Mouse (Mus musculus): Measurements from ENCODE around the gene Trex1.

The Trex1 gene

DNA sequence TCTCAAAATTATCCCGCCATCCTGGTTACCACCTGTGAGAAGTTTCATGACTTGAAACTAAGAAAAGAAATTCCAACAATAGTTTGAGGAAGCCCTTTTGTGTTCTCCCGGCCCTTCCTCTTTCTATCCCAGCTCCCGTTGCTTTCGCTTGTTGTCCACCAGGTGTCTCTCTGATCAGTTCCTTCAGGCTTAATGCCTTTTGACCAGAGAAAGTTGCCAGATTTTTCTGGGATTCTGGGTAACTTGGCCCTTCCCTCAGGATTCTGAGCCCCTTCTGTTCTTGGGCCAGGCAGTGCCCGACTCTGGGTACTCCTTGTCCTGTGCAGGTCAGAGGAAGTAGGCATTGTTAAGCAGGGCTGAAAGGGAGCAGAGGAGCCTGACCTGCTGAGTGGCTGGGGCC is 28.5 kb upstream of the Trex1 start:
- DNase-seq (ENCODE audit: low spot score), result peak; percentile 55

- peak; percentile 35 for DNase-seq (ENCODE audit: low spot score)
Measured at GRCm38 (mm10) chr9:109084922-109085321, 25.4 kb upstream of the Trex1 start.

- DNase-seq (ENCODE audit: low spot score), result peak; percentile 79
Measured at GRCm38 (mm10) chr9:109082124-109082800, 22.7 kb upstream of the Trex1 start, which contains the start of the genes Ccdc51 and Tma7. Gene Ccdc51, plus strand, starts transcription at chr9:109082493. Gene Tma7, minus strand, starts transcription at chr9:109082587.

DNA sequence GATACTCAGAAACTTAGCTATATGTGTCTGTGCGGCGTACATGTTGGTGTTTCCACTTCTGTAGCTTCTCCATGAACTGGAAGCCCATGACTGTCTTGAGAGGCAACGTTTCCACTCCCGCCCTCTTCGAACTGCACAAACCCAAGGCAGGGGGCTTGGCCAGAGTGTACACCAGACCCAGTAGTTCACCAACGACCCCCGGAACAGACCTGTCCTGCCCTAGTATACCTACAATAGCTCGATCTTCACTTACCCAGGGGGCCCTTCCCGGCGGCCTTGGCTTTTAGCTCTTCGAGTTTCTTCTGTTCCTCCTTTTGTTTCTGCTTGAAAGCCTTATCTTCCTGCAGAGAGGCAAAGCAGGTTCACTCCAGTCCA is 22.2 kb upstream of the Trex1 start:
- no peak for DNase-seq (ENCODE audit: low spot score)

- no peak for DNase-seq (ENCODE audit: low spot score)
Measured at GRCm38 (mm10) chr9:109080516-109080915, 21.0 kb upstream of the Trex1 start.

DNA sequence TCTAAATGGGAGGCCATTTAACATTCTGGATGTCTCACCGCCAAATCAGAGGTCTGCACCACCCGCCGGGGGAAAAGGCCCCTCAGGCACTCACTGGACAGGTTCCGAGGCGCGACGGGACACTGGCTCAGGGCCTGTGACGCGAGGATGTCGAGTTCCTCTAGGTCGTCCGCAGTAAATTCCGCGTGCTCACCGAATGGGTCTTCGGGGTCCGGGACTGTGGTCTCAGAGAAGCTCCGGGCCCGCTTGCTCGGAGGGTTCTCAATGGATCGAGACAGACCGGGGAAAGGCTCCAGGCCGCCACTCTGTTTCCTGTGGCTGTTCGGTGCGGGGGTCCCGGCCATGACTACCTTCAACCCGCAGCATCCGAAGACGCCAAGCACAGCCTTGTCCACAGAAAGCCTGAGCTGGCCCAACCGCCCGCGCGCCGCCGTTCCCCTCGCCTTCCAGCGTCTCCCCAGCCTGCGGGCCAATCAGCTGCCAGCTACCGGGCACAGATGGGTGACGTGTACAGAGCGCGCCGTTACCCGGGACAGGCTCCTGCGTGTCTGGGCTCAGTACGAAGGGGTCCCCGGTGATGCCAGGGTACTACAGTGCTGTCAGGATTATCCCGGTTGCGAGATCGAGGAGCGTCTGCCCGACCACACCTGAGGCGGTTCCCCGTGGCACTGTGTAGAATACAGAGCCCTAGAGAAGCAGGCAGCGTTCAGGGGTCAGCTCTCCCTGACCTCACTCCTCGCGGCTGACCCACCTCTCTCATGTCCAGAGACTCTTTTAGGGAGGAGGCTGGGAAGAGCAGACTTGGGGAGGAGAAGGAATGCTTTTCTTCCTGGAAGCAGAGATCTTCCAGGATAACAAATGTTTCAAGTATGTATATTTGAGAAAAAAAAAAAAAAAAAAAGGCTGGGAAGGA is 14.4 kb upstream of the Trex1 start, which contains the start of gene Atrip:
Gene Atrip (minus strand): TSS at position 464 of the 913 bp plus-strand sequence.
- DNase-seq (ENCODE audit: low spot score), result peak; percentile 81

- no peak for DNase-seq (ENCODE audit: low spot score)
Measured at GRCm38 (mm10) chr9:109068095-109068735, 8.7 kb upstream of the Trex1 start.

- DNase-seq (ENCODE audit: low spot score), result no peak
Measured at GRCm38 (mm10) chr9:109060898-109061295, 1.4 kb upstream of the Trex1 start.

DNA sequence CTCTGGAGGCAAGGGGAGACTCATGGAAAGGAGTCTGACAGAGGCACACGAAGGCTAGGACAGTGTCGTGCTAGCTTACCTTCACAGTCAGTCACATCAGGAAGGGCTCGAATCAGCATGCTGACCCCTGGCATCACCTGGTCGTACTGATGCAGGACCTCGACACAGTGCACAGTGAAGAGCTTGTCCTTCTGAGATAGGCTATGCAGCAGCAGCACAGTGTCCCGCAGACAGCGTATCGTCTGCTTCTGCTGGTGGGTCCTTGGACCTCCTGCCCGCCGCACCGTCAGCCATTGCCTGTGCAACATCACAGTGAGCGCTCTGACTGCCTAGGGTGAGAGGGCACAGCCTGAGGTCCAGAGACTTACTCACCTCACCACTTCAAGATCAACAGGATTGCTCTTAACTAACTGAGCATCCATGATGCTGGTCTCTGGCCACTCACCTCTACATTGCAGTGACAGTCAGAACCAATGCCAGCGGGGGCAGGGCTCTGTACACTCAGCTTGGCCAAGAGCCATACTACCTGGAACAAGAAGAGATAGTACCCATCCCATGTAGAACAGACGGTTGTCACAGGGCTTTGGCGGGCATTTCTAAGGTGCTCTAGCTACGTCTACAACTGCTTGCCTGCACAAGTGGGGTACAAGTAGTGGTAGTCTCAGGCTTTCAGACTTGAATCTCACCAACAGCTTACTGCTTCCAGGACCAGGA is 807 bp upstream of the Trex1 start:
- no peak for DNase-seq (ENCODE audit: low spot score)

DNA sequence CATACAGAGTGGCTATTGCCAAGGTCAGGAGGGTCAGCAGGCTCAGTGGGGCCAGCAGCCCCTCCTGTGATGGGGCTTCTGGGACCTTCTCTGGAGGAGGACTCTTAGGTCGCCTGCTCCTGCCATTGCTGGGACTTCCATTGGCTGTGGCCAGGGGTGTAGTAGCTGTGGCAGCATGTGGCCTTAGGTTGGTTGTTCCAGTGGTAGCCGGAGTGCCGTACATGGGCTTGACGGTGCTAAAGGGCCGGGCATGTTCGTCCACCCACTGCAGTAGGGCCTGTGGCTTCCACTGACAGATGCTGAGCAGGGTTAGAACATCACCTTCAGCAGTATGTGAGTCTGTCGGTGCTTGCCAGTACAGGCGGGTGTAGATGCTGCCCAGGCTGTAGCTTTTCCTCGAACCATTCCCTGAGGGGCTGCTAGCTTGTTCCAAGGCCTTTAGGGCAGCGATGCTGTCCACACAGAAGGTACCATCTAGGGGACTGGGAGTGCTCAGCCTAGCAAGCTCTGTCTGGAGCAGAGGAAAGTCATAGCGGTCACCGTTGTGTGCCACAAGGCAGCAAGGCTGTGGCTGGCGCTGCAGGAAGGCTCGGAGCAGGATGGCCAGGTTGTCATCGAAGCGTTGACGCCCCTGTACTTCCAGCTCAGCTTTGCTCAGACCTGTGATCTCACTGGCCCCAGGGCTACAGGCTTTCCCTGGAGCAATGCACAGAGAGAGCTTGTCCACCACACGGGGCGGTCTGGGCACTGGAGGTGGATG is 1.3 kb downstream of the Trex1 start:
- DNase-seq (ENCODE audit: low spot score), result no peak

DNA sequence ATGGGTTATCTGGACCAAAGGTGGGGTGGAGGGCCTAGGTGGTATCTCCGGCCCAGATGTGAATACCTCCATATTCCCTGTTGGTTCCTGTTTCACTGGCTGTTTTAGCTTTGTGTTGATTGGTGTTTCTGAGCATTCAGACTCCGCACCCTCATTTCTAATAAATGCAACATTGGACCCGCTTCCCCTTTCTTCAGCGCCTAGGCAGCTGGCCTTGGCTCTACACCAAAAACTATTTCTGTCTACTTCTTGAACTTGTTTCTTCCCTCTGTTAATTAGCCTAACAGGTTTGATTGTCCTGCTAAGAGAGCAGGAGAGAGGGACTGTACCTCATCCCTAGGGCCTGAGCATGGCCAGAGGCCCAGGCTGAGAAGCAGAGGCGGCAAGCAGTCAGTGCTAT is 2.0 kb downstream of the Trex1 start:
- no peak for DNase-seq (ENCODE audit: low spot score)

DNA sequence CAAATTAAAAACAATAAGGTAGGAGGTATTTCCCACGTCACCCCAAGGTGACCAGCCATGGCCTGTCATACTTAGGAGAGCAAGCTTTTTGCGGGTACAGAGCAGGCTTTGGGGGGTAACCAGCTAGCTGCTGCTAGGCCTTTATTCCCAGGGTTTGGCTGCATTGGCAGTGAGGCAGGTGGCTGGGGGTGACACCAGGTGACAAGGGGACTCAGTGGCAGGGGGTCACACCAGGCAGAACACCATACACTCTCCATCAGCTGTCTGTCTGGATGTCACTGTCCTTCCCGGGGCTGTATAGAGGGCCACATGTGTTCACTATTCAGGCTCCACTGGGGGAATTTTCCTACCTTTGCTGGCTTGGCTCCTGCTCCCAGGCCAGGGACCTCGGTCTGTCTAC is 2.6 kb downstream of the Trex1 start:
- DNase-seq (ENCODE audit: low spot score), result no peak

- no peak for DNase-seq (ENCODE audit: low spot score)
Measured at GRCm38 (mm10) chr9:109056081-109056690, 3.3 kb downstream of the Trex1 start.

GRCm38 (mm10) chr9:109055271-109056030 is 4.1 kb downstream of the Trex1 start:
- DNase-seq (ENCODE audit: low spot score), result no peak

- peak; percentile 77 for DNase-seq (ENCODE audit: low spot score)
Measured at GRCm38 (mm10) chr9:109054712-109055111, 4.8 kb downstream of the Trex1 start.

DNA sequence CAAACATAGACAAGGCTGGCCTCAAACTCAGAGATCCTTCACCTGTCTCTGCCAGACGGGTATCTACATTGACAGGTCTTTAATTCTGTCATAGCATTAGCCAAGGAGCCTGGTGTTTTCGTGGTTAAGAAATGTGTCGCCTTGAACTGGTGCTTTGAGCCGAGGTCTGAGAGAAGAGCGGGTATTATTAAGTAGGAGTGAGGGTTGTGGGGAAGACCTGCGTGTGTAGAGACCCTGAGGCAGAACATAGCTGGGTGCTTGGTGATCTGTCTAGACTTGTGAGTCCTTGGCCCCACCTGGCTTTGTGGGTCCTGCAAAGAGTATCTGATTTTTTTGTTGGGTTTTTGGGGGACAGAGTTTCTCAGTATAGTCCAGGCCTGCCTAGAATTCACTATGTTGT is 5.7 kb downstream of the Trex1 start:
- no peak for DNase-seq (ENCODE audit: low spot score)

DNA sequence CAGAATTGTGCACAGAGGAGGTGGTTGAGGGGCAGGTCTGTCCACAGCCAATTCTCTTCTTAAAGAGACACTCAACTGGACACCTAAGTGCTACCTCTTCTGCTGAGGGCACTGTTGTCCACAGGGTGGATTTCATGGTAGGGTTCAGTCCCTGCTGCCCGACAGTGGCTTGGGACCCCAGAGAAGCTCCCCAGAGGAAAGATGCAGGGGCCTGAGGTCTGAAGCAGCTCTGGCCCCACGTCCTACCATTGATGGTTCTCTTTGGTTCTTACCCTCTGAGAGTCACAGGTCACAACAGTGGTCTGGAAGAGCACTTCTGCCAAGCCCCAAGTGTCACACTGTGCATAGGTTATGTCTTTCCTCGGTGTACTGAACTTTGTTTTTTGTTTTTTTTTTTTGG is 6.2 kb downstream of the Trex1 start:
- no peak for DNase-seq (ENCODE audit: low spot score)

DNA sequence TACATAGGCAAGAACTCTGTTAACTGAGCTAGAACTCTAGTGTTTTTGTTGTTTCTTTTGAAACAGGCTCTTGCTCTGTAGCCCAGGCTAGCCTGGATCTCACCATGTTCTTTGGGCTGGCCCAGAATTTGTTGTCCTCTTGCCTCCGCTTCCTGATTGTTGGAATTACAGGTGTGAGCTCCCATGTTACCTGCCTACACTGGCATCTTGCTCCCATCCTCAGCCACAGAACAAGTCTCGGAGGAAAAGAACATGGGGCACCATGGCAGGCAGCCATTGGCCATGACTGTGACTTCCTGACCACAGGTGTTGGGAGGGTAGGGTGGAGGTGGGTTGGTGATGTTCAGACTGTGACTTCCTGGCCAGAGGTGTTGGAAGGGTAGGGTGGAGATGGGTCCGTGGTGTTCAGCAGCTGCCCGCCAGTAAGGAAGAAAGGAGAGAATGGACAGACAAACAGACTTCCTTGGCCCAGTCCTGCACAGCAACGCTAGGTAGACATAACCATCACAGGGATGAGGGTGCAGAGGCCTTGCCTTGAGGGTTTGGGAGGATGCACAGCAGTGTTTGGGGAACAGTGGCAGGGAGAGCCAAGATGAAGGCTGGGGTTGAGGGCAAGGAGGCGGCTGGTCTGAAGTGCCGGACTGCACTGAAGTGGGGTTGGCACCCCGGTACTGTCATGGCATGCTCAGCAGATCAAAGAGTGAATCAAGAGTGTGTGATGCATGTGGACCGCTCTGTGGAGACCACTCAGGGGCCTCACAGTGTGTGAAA is 6.9 kb downstream of the Trex1 start:
- no peak for DNase-seq (ENCODE audit: low spot score)

All from adipocyte (in vitro differentiated cells).